Mouse (Mus musculus) lung, postnatal 0 days (tissue): Measurements from ENCODE around the gene Lgals2. TPM values are rescaled to one million over a fixed set of nuclear protein-coding genes. Genes with fewer than 3 reads are reported as not detected.

ENCODE experiments used
- ATAC-seq: fragments of 200-750 bp; cut with Nextera tagmentation; 2 replicates; pipeline ENCODE4 v1.8.0; 2017; ENCODE audit warnings: moderate library complexity
- DNase-seq: peaks from one replicate; pipeline ENCODE4 v3.0.0-alpha.2; 2016; ENCODE audit warnings: low spot score
- H3K27ac ChIP-seq: fragments of 300-500 bp; sonication (generic); 2 replicates; pipeline ENCODE4 v1.5.1; 2014; ENCODE audit warnings: antibody characterized with exemption, mild to moderate bottlenecking, low read length, mixed read lengths
- H3K27me3 ChIP-seq: fragments of 300-500 bp; sonication (generic); replicated peaks from 2 replicates; pipeline ENCODE4 v1.6.1; 2014; ENCODE audit warnings: low read length, mixed read lengths; ENCODE audit not compliant: insufficient read depth
- H3K36me3 ChIP-seq: fragments of 300-500 bp; sonication (generic); 2 replicates; pipeline ENCODE4 v1.6.1; 2014; ENCODE audit warnings: low read length, mixed read lengths; ENCODE audit not compliant: insufficient read depth
- H3K4me1 ChIP-seq: fragments of 300-500 bp; sonication (generic); 2 replicates; pipeline ENCODE4 v1.6.1; 2014; ENCODE audit warnings: antibody characterized with exemption, low read depth, low read length, mixed read lengths; ENCODE audit not compliant: insufficient read depth
- H3K4me2 ChIP-seq: fragments of 300-500 bp; sonication (generic); replicated peaks from 2 replicates; pipeline ENCODE4 v1.6.1; 2014; ENCODE audit warnings: low read depth, mild to moderate bottlenecking, low read length, moderate library complexity, mixed read lengths
- H3K4me3 ChIP-seq: fragments of 300-500 bp; sonication (generic); 2 replicates; pipeline ENCODE4 v1.5.1; 2014; ENCODE audit warnings: low read depth, low read length
- H3K9ac ChIP-seq: fragments of 300-500 bp; sonication (generic); replicated peaks from 2 replicates; pipeline ENCODE4 v1.6.1; 2014; ENCODE audit warnings: low read depth, mild to moderate bottlenecking
- H3K9me3 ChIP-seq: fragments of 300-500 bp; sonication (generic); 2 replicates; pipeline ENCODE4 v1.6.1; 2016; ENCODE audit warnings: low read length, mixed read lengths
- CTCF ChIP-seq: IDR thresholded peaks from 2 replicates; pipeline ENCODE4 v1.5.1; 2016; ENCODE audit warnings: antibody characterized with exemption, mild to moderate bottlenecking
- EP300 ChIP-seq: IDR thresholded peaks from 2 replicates; pipeline ENCODE4 v1.6.1; 2016; ENCODE audit warnings: antibody characterized with exemption, mild to moderate bottlenecking, control low read depth
- WGBS: fragments of 180-500 bp; shearing (Covaris S2); extraction: QIAGEN DNeasy Blood & Tissue Kit; methylation state at CpG from one replicate; pipeline ENCODE4 v1.1.7; 2014; 5-methylcytosine and 5-hydroxymethylcytosine counted together
- polyA plus RNA-seq: library from polyadenylated mRNA; unstranded; fragments of >200 nt; fragmentation: Nextera tagmentation; extraction: Ambion mirVana; gene quantifications from 2 replicates; pipeline ENCODE4 v1.2.1, GENCODE M21; 2015

The Lgals2 gene
- polyA plus RNA-seq, 1 experiment from 2014 or later: 2.4 TPM

- Histone ChIP-seq H3K4me1 (no peaks in the 10 kb centered on the region), H3K4me2 (no peak overlapping the region), H3K4me3 (no peak overlapping the region), H3K9ac (no peak overlapping the region), H3K9me3 (no peaks in the 10 kb centered on the region), H3K27me3 (no peaks in the 10 kb centered on the region), H3K36me3 (no peaks in the 10 kb centered on the region), H3K27ac (no peak overlapping the region)
- TF ChIP-seq EP300 (no peak), CTCF (no peak)
- WGBS: 85% methylated on average over 5 of the region's 5 CpGs
- ATAC-seq: no peak
- DNase-seq: no peak
These were observed 7.0 kb upstream of the Lgals2 start for GRCm38 (mm10) chr15:78862280-78862679.

- TF ChIP-seq EP300 (no peak), CTCF (no peak)
- Histone ChIP-seq H3K4me3 (no peak overlapping the region), H3K27me3 (no peaks in the 10 kb centered on the region), H3K4me2 (no peak overlapping the region), H3K36me3 (no peaks in the 10 kb centered on the region), H3K9ac (no peak overlapping the region), H3K27ac (no peak overlapping the region), H3K9me3 (no peaks in the 10 kb centered on the region), H3K4me1 (no peaks in the 10 kb centered on the region)
- 47% methylated on average over 6 of the region's 6 CpGs for WGBS
- DNase-seq: no peak
- ATAC-seq: peak; percentile 39; the same call in 1 of the 2 replicates
These were observed 4.4 kb upstream of the Lgals2 start for GRCm38 (mm10) chr15:78859714-78860113.

- no peaks in the 10 kb centered on the region for H3K27me3 ChIP-seq
- H3K4me3 ChIP-seq: no peak overlapping the region
- WGBS: 61% methylated on average over 4 of the region's 4 CpGs
- no peak for ATAC-seq
- no peaks in the 10 kb centered on the region for H3K9me3 ChIP-seq
- DNase-seq: no peak
- no peaks in the 10 kb centered on the region for H3K36me3 ChIP-seq
- H3K4me1 ChIP-seq: no peaks in the 10 kb centered on the region
- no peak overlapping the region for H3K9ac ChIP-seq
- no peak overlapping the region for H3K4me2 ChIP-seq
- no peak overlapping the region for H3K27ac ChIP-seq
- TF ChIP-seq EP300 (no peak), CTCF (peak; percentile 14; the same call in 1 of the 2 replicates)
These were observed 4.0 kb upstream of the Lgals2 start for GRCm38 (mm10) chr15:78859311-78859710.

GRCm38 (mm10) chr15:78857009-78857408 lies 1.7 kb upstream of the Lgals2 start:
- no peaks in the 10 kb centered on the region for H3K4me1 ChIP-seq
- whole genome bisulfite sequencing: 44% methylated on average over 7 of the region's 7 CpGs
- H3K9me3 ChIP-seq: no peaks in the 10 kb centered on the region
- TF ChIP-seq CTCF: no peak
- no peak for TF ChIP-seq EP300
- H3K27ac ChIP-seq: no peak overlapping the region
- H3K4me3 ChIP-seq: no peak overlapping the region
- no peaks in the 10 kb centered on the region for H3K27me3 ChIP-seq
- no peak overlapping the region for H3K9ac ChIP-seq
- H3K4me2 ChIP-seq: no peak overlapping the region
- ATAC-seq (no peak), DNase-seq (no peak)
- no peaks in the 10 kb centered on the region for H3K36me3 ChIP-seq

- Histone ChIP-seq H3K27ac (0 out of 2 replicates have a peak overlapping the region, but pooled peaks have one; percentile 26), H3K27me3 (no peaks in the 10 kb centered on the region), H3K4me2 (no peak overlapping the region), H3K9ac (no peak overlapping the region), H3K4me1 (peaks cover 14% of the 10 kb centered on the region), H3K4me3 (no peak overlapping the region), H3K9me3 (no peaks in the 10 kb centered on the region), H3K36me3 (peaks cover 19% of the 10 kb centered on the region; the same call in 1 of the 2 replicates)
- ATAC-seq (peak; percentile 86), DNase-seq (peak; percentile 95)
- TF ChIP-seq EP300 (no peak), CTCF (peak; percentile 96)
- WGBS: 9% methylated on average over 13 of the region's 13 CpGs
These were observed 3.7 kb downstream of the Lgals2 start for GRCm38 (mm10) chr15:78851505-78852153.

GRCm38 (mm10) chr15:78850944-78851343 lies 4.4 kb downstream of the Lgals2 start:
- Histone ChIP-seq H3K9me3 (no peaks in the 10 kb centered on the region), H3K4me1 (peaks cover 18% of the 10 kb centered on the region), H3K9ac (no peak overlapping the region), H3K36me3 (peaks cover 24% of the 10 kb centered on the region; the same call in 1 of the 2 replicates), H3K4me2 (no peak overlapping the region), H3K4me3 (no peak overlapping the region), H3K27ac (0 out of 2 replicates have a peak overlapping the region, but pooled peaks have one; percentile 26), H3K27me3 (no peaks in the 10 kb centered on the region)
- TF ChIP-seq CTCF: no peak
- TF ChIP-seq EP300: no peak
- DNase-seq (peak; percentile 36), ATAC-seq (no peak)
- WGBS: 23% methylated on average over 6 of the region's 6 CpGs
